Comparison of ENCODE assay signal across 17 mouse cellular contexts in genomic region chr7:55974429-55974828, GRCm38 (mm10). TPM values are rescaled to one million over a fixed set of nuclear protein-coding genes. Genes with fewer than 3 reads are reported as not detected.
DNase-seq lines count a peak whose midpoint lies in the region; ATAC-seq and TF ChIP-seq lines count a peak whose summit lies in the region.
"Had no signal": no experiment of that assay in that cellular context is flagged by ENCODE, and none has a peak within 500 bp of the region (broad histone marks: within the 10 kb centered on the region; RNA-seq: fewer than 3 reads in every experiment).

No protein-coding gene starts in this region.

- no peaks in the 10 kb centered on the region for H3K9me3 ChIP-seq in ES-Bruce4 (replicated peaks; ENCODE audit: control insufficient read depth, insufficient read depth, low read length, poor library complexity, severe bottlenecking)
- H3K9me3 ChIP-seq: kidney, embryonic 15.5 days; limb, embryonic 10.5 days; neural tube, embryonic 13.5 days had no signal

- H3K27me3 ChIP-seq in kidney, adult 2 months (replicated peaks; ENCODE audit: control insufficient read depth, insufficient read depth, low read length), result no peaks in the 10 kb centered on the region
- no peaks in the 10 kb centered on the region for H3K27me3 ChIP-seq in ES-Bruce4 (ENCODE audit: control insufficient read depth, insufficient read depth, low read length, poor library complexity, severe bottlenecking)
- H3K27me3 ChIP-seq: kidney, embryonic 15.5 days; neural tube, embryonic 13.5 days had no signal

- no peak overlapping the region for H3K27ac ChIP-seq in kidney, adult 2 months (ENCODE audit: insufficient read depth, low read depth, low read length)
- no peak overlapping the region for H3K27ac ChIP-seq in ES-Bruce4 (ENCODE audit: insufficient read depth, low read length)
- H3K27ac ChIP-seq: forebrain, embryonic 10.5 days; hindbrain, embryonic 10.5 days; kidney, embryonic 15.5 days; limb, embryonic 10.5 days; neural tube, embryonic 13.5 days had no signal

- TF ChIP-seq EP300 in ES-Bruce4 (IDR thresholded peaks at IDR 0.05; ENCODE audit: insufficient read depth, low read depth, low read length), result no peak

- H3K4me1 ChIP-seq in kidney, adult 2 months (ENCODE audit: control insufficient read depth, insufficient read depth, low read length), result no peaks in the 10 kb centered on the region
- H3K4me1 ChIP-seq in ES-Bruce4 (ENCODE audit: control insufficient read depth, insufficient read depth, low read length), result no peaks in the 10 kb centered on the region
- H3K4me1 ChIP-seq: forebrain, embryonic 10.5 days; hindbrain, embryonic 10.5 days; kidney, embryonic 15.5 days; limb, embryonic 10.5 days; neural tube, embryonic 13.5 days had no signal

- DNase-seq in kidney, adult 2 months, result no peak
- DNase-seq in kidney, adult 18-20 months, result no peak
- DNase-seq in 416B (ENCODE audit: low read depth), result peak; percentile 25
- DNase-seq in ovary, postnatal 10 days (ENCODE audit: low spot score), result no peak
- DNase-seq: cerebellum, adult 9-11 months; layer of hippocampus, adult 9-11 months; right cerebral cortex, adult 18-20 months; thymus, adult 18-20 months had no signal

- ATAC-seq in granulocyte monocyte progenitor cell, adult 5-6 weeks (replicated peaks; ENCODE audit: poor library complexity, severe bottlenecking), result peak; percentile 49; the same call in 1 of the 2 replicates
- ATAC-seq in megakaryocyte, adult 5-6 weeks (ENCODE audit: poor library complexity, severe bottlenecking), result no peak
- no peak for ATAC-seq in inflammation-experienced regulatory T-cells, adult 6 months

- no peak overlapping the region for H3K9ac ChIP-seq in ES-Bruce4 (ENCODE audit: low read depth, poor library complexity, severe bottlenecking)
- H3K9ac ChIP-seq: kidney, embryonic 15.5 days; neural tube, embryonic 13.5 days had no signal

- peak; percentile 14; the same call in 1 of the 2 replicates for TF ChIP-seq CTCF in kidney, adult 2 months (conservative IDR thresholded peaks at IDR 0.05; ENCODE audit: insufficient read depth, insufficient read length, low read depth, low read length)
- peak; percentile 30 for TF ChIP-seq CTCF in ES-Bruce4 (IDR thresholded peaks at IDR 0.05; ENCODE audit: low read depth, low read length)

- no peak overlapping the region for H3K4me3 ChIP-seq in kidney, adult 2 months (ENCODE audit: insufficient read depth, low read depth, low read length)
- H3K4me3 ChIP-seq in ES-Bruce4 (ENCODE audit: low read depth, low read length), result no peak overlapping the region
- H3K4me3 ChIP-seq: forebrain, embryonic 10.5 days; hindbrain, embryonic 10.5 days; kidney, embryonic 15.5 days; limb, embryonic 10.5 days; neural tube, embryonic 13.5 days had no signal

- 99% methylated on average over 2 of the region's 2 CpGs for WGBS in kidney, adult 2 months

- no peak for TF ChIP-seq POLR2A in kidney, adult 2 months (IDR thresholded peaks at IDR 0.05; ENCODE audit: low read depth, low read length)
- no peak for TF ChIP-seq POLR2A in ES-Bruce4 (IDR thresholded peaks at IDR 0.05; ENCODE audit: insufficient read depth, low read length)

- H3K36me3 ChIP-seq in kidney, adult 2 months (ENCODE audit: control insufficient read depth, insufficient read depth, low read length), result no peaks in the 10 kb centered on the region; the same call in 1 of the 2 replicates
- H3K36me3 ChIP-seq in ES-Bruce4 (ENCODE audit: control insufficient read depth, insufficient read depth, low read length, poor library complexity, severe bottlenecking), result no peaks in the 10 kb centered on the region

RNA-seq across cellular contexts. Expression of gene Nipa2, which starts 12.2 kb away (rescaled TPM):
- polyA plus RNA-seq in kidney, adult 2 months (2012; rRNA removed), result 7.7 and 10.3 TPM in 2 replicates
- 44.9 and 47.6 TPM in 2 replicates for polyA plus RNA-seq in ES-Bruce4 (2011; ENCODE audit: insufficient read depth, insufficient read length, low read depth, missing spikeins)
- 31.2 and 34.3 TPM in 2 replicates for total RNA-seq in granulocyte monocyte progenitor cell, adult 5-6 weeks (2014; fragmentation: Nextera tagmentation)
- total RNA-seq in granulocyte monocyte progenitor cell, adult 5-6 weeks (2017), result 37.3 and 39.8 TPM in 2 replicates
- total RNA-seq in megakaryocyte, adult 5-6 weeks (2015), result 72.2 and 73.9 TPM in 2 replicates
- total RNA-seq in megakaryocyte, adult 5-6 weeks (2017), result 46.5 and 48.2 TPM in 2 replicates
- polyA plus RNA-seq in inflammation-experienced regulatory T-cells, adult 6 months (2017; shearing (Covaris generic)), result 10 to 100 TPM; 14.3 to 29.1 (median 17.8) TPM

RNA-seq across cellular contexts. Expression of gene Nipa1, which starts 45.3 kb away (rescaled TPM):
- 3.6 and 4.5 TPM in 2 replicates for polyA plus RNA-seq in kidney, adult 2 months (2012; rRNA removed)
- 2.3 and 3.3 TPM in 2 replicates for polyA plus RNA-seq in ES-Bruce4 (2011; ENCODE audit: insufficient read depth, insufficient read length, low read depth, missing spikeins)
- 0.73 and 1.3 TPM in 2 replicates for total RNA-seq in granulocyte monocyte progenitor cell, adult 5-6 weeks (2014; fragmentation: Nextera tagmentation)
- total RNA-seq in granulocyte monocyte progenitor cell, adult 5-6 weeks (2017), result 1.9 and 4.4 TPM in 2 replicates
- total RNA-seq in megakaryocyte, adult 5-6 weeks (2015), result 0.67 and 0.96 TPM in 2 replicates
- total RNA-seq in megakaryocyte, adult 5-6 weeks (2017), result 0.44 and 2.1 TPM in 2 replicates
- under 1 TPM in 2 of 3 experiments, not detected in 1; 0.22 to 0.36 TPM for polyA plus RNA-seq in inflammation-experienced regulatory T-cells, adult 6 months (2017; shearing (Covaris generic))
